Mouse (Mus musculus): ENCODE measurements at regions not wholly inside any gene's neighbourhood (a gene's known extent, or its start where the extent isn't known, plus 50 kb on each side); places are given as distances from the start of the nearest gene placed in this dataset.
A peak's percentile ranks its signal among the peaks of the same experiment; 100 is the strongest.

DNA sequence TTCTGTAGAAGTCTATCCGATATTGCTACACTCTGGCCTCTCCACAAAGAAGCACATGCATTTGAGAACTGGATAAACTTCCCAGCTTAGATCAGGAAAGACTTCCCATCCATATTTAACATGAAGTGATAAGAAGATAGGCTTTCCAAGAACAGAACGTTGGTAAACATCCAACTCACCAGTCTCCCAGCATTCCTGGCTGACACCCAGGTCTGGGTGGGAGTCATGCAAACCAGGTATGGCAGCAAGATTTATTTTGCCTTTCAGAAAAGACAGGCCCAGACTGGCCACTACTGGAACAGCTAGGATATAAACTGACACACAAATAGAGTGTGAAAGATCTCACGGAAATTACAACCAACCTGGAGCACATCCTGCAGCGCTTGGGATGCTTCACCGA, 459.6 kb downstream of the Psat1 start:
- DNase-seq (ENCODE audit: low spot score), result no peak

GRCm38 (mm10) chr19:15481605-15482004, 465.5 kb downstream of the Psat1 start:
- no peak for DNase-seq (ENCODE audit: low spot score)

DNA sequence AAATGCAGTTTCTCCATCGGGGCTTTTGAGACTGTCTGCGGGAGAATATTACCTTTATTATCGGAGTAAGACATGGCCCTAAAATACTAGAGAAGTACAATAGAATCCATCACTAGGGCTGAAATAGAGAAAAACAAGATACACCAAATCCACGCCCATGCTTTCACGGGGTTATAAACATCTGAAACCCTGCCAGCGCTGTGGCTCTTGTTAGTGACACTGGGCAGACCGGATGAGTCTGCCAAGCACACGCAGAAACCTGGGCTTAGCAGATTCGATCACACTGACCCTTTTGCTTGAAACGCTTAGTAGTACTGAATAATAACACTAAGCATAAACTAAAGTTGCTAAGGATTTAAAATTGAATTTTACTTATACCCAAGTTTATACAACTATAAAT, 477.6 kb downstream of the Psat1 start:
- no peak for DNase-seq (ENCODE audit: low spot score)

GRCm38 (mm10) chr19:15466713-15467112, 480.4 kb downstream of the Psat1 start:
- DNase-seq (ENCODE audit: low spot score), result no peak

GRCm38 (mm10) chr19:15465063-15465760, 481.9 kb downstream of the Psat1 start:
- DNase-seq (ENCODE audit: low spot score), result no peak

DNA sequence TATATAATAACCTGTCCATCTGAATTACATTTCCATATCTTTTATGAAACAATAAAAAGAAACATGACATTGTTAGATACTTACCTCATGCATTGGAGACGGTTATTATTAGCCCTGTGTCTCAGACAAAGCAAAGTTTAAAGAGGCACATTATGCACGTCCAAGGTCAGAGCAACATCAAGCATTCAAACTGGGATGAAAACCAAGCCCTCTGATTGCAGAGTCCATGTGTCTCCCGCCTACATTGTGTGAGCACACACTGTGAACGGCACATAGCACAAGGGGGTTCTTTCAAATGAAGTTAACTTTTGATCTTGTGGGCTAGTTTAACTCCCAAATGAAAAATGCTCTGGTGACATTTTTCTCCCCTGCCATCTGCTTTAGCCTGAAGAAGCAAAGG, 489.3 kb downstream of the Psat1 start:
- no peak for DNase-seq (ENCODE audit: low spot score)

- DNase-seq (ENCODE audit: low spot score), result peak; percentile 2
These were observed 490.0 kb downstream of the Psat1 start for GRCm38 (mm10) chr19:15456943-15457735.

- DNase-seq (ENCODE audit: low spot score), result no peak
These were observed 498.1 kb downstream of the Psat1 start for GRCm38 (mm10) chr19:15448989-15449388.

- no peak for DNase-seq (ENCODE audit: low spot score)
These were observed 515.3 kb downstream of the Psat1 start for GRCm38 (mm10) chr19:15431798-15432197.

DNA sequence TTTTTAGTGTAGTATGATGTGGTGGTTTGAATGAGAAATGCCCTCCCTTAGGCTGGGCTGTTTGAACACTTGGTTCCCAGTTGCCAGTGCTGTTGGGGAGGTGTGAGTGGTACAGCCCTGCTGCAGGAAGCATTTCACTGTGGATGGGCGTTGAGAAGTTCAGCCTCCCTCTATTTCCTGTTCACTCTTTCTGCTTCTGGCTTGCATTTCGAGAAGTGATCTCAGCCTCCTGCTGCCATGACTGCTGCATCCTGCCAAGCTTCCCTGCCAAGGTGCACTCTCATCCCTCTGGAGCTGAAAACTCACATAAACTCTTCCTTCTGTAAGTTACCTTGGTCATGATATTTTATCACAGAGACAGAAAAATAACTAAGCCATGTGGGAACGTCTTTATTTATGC, 525.8 kb downstream of the Psat1 start:
- DNase-seq (ENCODE audit: low spot score), result no peak

DNA sequence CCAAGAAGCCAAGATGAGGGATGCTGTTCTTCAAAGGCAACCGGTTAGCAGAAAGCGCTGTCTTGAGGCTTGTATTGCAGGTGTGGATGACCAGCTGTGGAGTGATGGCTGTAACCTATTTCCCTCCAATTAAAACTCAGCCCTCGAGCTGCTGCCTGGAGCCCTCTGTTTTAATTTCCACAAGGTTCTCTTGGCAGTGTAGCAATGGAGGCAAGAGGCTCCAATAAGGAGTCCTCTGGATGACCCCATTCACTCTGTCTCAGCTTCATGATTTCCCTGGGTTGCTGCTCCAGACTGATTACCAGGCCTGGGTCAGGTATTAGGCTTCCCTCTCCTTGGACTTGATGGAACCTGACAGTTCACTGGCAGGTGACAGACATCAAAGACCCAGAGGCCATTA, 548.5 kb downstream of the Psat1 start:
- DNase-seq (ENCODE audit: low spot score), result no peak

- no peak for DNase-seq (ENCODE audit: low spot score)
These were observed 575.5 kb downstream of the Psat1 start for GRCm38 (mm10) chr19:15371682-15372081.

- DNase-seq (ENCODE audit: low spot score), result no peak
These were observed 580.2 kb downstream of the Psat1 start for GRCm38 (mm10) chr19:15366951-15367350.

- DNase-seq (ENCODE audit: low spot score), result no peak
These were observed 590.0 kb downstream of the Psat1 start for GRCm38 (mm10) chr19:15357181-15357580.

- no peak for DNase-seq (ENCODE audit: low spot score)
These were observed 598.8 kb downstream of the Psat1 start for GRCm38 (mm10) chr19:15348356-15348755.

GRCm38 (mm10) chr19:15342229-15342628, 604.9 kb downstream of the Psat1 start:
- DNase-seq (ENCODE audit: low spot score), result no peak

DNA sequence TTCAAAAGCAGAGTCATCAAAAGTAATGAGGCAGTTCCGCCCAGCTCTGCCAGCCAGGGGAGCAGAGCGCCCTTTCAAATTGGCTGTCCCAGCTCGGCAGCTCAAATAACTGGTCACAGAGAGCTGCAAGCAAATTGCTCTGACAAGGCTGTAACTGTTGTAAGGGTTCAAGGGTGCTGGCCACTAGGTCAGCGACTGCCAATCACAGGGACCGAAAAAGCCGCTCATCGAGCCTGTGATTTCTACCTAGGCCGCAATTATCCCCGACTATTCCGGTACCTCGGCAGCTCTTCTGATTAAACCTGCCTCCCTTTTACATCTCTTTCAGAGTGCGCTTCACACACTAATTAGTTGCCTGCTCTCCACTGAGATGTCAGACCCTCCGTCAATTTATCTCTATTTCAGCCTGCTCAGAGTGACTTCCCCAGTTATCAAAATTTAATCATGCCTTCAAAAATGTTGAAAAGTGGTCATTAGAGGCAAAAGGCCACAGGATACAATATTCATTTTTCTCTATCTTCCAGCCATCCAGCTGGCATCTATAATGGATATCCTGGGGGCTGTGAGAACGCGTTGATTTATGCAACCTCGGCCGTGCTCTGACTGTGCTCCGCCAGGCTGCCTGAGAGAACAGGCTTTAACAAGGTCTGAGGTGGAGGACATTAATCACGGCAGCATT, 606.7 kb downstream of the Psat1 start:
- DNase-seq (ENCODE audit: low spot score), result no peak

DNA sequence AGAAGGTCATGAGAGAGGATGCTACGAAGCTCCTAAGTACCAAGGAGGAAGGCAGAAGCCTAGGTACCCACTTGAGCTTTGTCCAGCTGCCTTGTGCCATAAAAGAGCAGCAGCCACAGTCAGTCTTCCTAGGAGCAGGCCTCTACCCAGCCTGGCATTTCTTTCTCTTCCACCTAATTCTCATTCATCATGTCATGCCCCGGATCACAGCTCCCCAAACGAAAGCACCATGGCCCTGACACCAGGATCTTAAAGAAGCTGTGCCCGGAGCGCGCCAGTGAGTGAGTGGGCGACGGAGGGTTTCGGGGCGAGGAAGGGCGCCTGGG, 607.2 kb downstream of the Psat1 start:
- DNase-seq (ENCODE audit: low spot score), result no peak

DNA sequence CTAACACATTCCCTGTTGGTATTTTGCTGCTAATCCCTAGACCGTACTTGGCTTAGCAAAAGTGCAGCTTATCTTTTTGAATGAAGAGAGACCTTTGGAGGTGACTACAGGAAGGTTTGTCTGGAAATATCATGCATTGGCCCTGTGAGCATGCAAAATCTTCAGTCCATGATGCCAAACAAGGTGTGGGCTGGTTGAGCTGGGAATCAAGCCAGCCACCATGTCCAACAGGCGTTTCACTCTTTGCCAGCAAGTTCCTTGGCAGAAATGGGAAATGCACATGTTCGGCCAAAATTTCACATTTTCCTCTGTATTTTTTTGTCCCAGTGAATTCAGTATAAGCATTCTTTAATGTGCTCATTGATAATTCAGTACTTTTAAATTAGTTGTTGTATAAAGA, 617.0 kb downstream of the Psat1 start:
- DNase-seq (ENCODE audit: low spot score), result no peak

DNA sequence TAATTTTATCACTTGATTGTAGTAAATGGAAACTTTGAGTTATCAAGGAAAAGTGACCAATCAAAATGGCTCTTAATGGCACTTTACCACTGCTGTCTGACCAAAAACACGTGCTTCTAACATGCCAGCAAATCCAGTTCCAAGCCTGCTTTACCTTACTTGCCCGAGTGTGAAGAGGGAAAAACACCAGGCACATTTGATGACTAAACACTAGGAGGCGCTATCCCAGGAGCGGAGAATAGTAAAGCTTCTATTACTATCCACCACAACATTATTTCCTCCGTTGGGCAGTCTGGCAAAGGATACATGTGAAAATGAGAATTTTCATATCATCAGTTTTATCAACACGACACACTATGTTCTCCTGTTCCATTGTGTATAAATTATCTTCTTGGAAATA, 647.7 kb downstream of the Psat1 start:
- DNase-seq (ENCODE audit: low spot score), result no peak

DNA sequence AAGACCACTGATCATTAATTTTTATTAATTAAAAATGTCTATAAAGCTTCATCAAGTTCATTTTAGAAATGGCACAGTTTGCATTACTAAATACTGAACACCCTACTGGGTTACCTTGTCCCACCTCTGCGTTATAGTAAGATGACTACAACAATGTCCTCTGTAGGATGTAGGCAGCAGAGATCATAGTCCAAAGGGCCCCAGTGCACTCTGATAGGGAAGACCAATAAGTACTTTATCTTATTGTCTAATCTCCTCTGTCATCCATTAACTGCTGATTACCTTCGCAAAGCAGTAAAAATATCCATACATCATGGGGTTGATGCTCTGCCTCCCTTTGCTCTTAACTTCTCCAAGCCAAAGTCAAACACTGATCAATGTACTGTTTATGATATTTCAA, 662.1 kb downstream of the Psat1 start:
- DNase-seq (ENCODE audit: low spot score), result no peak

GRCm38 (mm10) chr19:15242781-15243180, 644.9 kb upstream of the Tle4 start:
- no peak for DNase-seq (ENCODE audit: low spot score)
